Mouse (Mus musculus) small intestine, adult 2 months (tissue): ENCODE data around the gene Tmeff1.

Experiments used
- CTCF ChIP-seq: fragments of 200-500 bp; IDR thresholded peaks from 2 replicates; pipeline ENCODE4 v1.5.1; 2012; ENCODE audit warnings: low read depth, mild to moderate bottlenecking, control low read depth, inconsistent platforms, low read length, moderate library complexity, mixed read lengths; ENCODE audit not compliant: insufficient replicate concordance, insufficient read length; ENCODE audit errors: extremely low read depth
- POLR2A ChIP-seq: fragments of 200-500 bp; IDR thresholded peaks from 2 replicates; pipeline ENCODE4 v1.6.1; 2012; ENCODE audit warnings: low read depth, mild to moderate bottlenecking, control low read depth, inconsistent platforms, low read length, moderate library complexity

DNA sequence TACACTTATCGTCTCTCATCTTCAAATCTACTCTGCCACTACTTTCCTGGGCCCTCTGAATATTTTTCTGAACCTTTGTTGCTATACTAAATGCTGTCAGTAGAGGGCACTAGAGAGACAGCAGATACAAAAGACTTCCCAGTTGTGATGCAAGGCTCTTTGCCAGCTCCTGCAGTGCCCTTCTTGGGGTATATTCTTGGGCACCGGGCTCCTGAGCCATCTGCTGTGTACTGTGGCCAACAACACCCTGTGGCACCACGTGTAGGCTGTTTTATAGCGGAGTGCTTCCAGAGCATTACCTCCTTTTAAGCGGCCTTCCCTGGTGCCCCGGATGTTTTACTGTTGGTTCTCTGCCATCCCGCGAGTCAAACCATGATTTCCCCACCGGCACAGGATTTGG, 105.7 kb downstream of the Tmeff1 start:
- TF ChIP-seq CTCF: peak; percentile 56; the same call in 1 of the 2 replicates
- TF ChIP-seq POLR2A: no peak
